Mouse (Mus musculus) lung, postnatal 0 days (tissue): ENCODE measurements at regions not wholly inside any gene's neighbourhood (a gene's known extent, or its start where the extent isn't known, plus 50 kb on each side); places are given as distances from the start of the nearest gene placed in this dataset.

ENCODE experiments used
- CTCF ChIP-seq: IDR thresholded peaks from 2 replicates; pipeline ENCODE4 v1.5.1; 2016; ENCODE audit warnings: antibody characterized with exemption, mild to moderate bottlenecking
- EP300 ChIP-seq: IDR thresholded peaks from 2 replicates; pipeline ENCODE4 v1.6.1; 2016; ENCODE audit warnings: antibody characterized with exemption, mild to moderate bottlenecking, control low read depth

DNA sequence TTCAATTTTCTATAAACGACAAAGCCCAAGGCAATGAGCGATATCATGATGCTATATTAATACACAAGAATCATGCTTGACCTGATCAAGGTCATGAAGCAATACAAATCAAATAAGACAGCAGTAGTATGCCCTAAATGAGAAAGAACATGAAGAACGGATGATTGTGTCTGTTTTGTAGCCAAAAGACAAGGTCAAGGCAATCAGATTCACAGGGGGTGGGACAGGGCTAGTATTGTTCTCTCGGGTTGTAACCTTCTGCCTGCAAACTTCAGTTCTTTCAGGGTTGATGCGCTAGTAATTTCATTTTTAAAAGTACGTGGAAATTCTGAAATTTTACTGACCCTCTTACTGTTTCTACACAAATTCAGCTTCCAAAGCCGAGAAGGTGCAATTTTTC lies 206.7 kb downstream of the Arl4a start:
- no peak for TF ChIP-seq CTCF
- TF ChIP-seq EP300, result no peak
